Mouse (Mus musculus): Measurements from ENCODE around the gene Teddm2. TPM values are rescaled to one million over a fixed set of nuclear protein-coding genes. Genes with fewer than 3 reads are reported as not detected.
A peak's percentile ranks its signal among the peaks of the same experiment; 100 is the strongest.
"Not testable (repeated sequence)": the region's sequence is repeated elsewhere in the genome, so short reads cannot be mapped to it uniquely, and the experiment has no call there.

Gene Teddm2
- polyA plus RNA-seq, 1 experiment from 2014 or later = 0.86 TPM

DNA sequence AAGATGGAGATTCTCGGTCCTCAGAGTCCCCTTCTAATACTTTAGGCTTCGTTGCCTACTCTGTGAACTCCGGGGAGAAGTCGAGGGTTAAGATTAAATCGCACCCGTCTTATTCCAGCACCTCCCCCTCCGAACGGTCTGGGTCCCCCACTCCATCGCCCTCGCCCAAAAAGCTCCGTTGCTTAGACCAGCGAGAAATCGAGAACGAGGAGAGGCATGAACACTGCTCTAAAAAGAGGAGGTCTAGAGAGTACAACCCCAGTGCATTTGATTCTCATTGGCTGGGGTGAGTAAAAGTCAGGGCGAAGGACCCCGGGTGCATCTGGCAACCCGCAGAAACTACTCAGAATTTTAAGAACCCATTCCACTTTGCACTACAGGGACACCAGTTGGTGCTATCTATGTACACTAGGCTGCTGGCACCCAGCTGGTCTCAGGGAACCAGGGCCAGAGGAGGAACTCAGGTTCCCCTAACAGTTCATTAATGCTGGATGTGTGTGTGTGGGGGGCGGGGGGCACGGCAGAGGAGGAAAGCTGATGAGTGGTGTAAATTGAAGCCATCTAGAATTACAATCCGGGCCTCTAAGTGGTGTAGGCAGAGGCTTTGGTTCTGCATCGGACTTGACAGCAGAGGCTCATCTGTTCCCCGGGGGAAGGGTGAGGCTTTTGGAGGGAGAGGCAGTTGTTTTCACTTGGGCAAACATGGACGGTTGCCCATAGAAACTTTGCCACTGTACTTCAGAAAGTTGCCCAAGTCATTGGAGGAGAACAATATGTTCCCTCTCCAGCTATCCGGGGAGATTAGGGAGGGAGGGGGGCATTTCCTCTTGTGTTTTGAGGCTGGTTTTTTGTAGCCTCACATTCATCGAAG, 1.1 kb upstream of the Teddm2 start:
- WGBS = 2% methylated on average over 25 of the region's 25 CpGs
- H3K36me3 ChIP-seq = peaks cover 34% of the 10 kb centered on the region
- no peak for ATAC-seq (ENCODE audit: insufficient number of reproducible peaks, insufficient read depth, low FRiP score, low TSS enrichment)
- H3K4me2 ChIP-seq (replicated peaks) = peak overlapping the region; percentile 80
- peak overlapping the region; percentile 83 for H3K4me3 ChIP-seq
- H3K27me3 ChIP-seq = no peaks in the 10 kb centered on the region
- H3K9ac ChIP-seq = peak overlapping the region; percentile 80
- peaks cover 11% of the 10 kb centered on the region; the same call in 1 of the 2 replicates for H3K4me1 ChIP-seq
- H3K9me3 ChIP-seq = no peaks in the 10 kb centered on the region
- H3K27ac ChIP-seq = peak overlapping the region; percentile 98

DNA sequence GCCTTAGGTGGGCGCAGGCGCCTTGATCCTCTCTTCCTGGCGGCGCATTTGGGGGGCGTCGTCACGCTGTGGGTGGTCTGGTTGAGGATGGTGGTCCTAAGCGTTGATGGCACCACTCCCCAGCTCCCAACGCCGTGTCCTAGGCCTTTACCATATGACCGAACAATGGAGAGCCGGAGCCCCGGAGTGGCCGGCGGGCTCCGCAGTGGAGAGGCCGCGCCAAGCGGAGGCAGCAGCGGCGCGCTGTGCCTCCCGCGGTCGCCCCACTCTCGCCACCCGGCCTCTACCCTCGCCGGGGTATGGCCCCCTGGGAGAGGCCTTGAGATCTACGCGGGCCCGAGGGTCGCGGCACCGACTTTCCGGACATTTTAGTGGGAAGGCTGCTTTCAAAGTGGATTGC, 353 bp upstream of the Teddm2 start:
- H3K4me3 ChIP-seq = peak overlapping the region; percentile 83
- H3K36me3 ChIP-seq = peaks cover 26% of the 10 kb centered on the region
- under 1% methylated on average over 35 of the region's 36 CpGs for WGBS
- ATAC-seq (ENCODE audit: insufficient number of reproducible peaks, insufficient read depth, low FRiP score, low TSS enrichment) = peak; percentile 9
- H3K4me2 ChIP-seq (replicated peaks) = peak overlapping the region; percentile 80
- peak overlapping the region; percentile 98 for H3K27ac ChIP-seq
- H3K4me1 ChIP-seq = peaks cover 11% of the 10 kb centered on the region; the same call in 1 of the 2 replicates
- H3K27me3 ChIP-seq = no peaks in the 10 kb centered on the region
- H3K9me3 ChIP-seq = no peaks in the 10 kb centered on the region
- H3K9ac ChIP-seq = peak overlapping the region; percentile 80

DNA sequence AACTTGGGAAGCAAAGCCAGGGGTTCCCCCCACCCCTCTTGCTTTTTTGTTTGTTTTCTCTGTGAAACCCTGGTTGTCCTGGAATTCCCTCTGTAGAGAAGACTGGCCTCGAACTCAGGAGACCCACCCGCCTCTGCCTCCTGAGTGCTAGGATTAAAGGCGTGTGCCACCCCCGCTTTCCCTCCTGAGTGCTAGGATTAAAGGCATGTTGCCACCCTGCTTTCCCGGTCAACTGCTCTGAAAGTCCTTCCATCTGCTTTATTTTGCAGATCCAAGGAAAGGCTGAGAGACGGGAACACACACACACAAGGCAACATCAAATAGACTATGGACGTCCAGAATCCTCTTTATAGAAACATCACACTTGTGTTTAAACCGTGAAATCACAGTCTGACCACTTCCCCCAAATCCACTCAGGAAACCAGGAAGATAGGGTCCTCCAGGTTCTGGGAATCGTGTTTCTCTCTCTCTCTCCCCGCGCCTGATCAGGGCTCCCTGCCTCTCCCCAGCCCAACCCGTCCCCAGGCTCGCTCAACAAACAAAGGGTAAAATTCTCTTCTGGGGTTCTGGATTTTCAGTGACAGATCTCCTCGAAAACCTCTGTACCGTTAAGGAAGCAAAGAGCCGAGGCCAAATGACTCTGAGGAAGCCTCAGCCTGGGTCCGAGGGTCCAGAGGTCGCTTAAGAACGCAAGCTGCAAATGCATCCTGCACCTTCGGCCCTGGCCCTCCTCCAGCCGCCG, 868 bp downstream of the Teddm2 start:
- 0 out of 2 replicates have a peak, but pooled peaks have one; percentile 13 for ATAC-seq (ENCODE audit: insufficient number of reproducible peaks, insufficient read depth, low FRiP score, low TSS enrichment)
- H3K9ac ChIP-seq = peak overlapping the region; percentile 80

DNA sequence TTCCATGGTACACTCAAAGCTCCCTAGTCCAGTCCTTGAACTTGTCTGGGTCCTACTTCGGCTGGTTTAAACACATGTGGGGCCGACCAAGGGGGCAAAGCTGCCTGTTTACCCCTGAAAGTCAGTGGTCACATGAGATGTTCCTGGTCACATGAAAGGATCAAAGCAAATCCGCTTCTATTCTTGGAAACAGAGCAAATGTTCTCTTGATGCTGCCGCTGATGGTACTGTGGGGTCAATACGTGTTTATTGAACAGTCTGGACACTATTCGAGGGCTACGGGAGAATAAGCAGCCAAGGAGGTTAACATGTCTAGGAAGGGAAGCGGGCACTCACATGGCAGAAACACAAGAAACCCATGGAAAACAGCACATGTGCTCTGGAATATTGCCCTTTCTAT, 2.8 kb downstream of the Teddm2 start:
- H3K4me2 ChIP-seq (replicated peaks) = no peak overlapping the region
- WGBS = 83% methylated on average over 8 of the region's 8 CpGs
- H3K36me3 ChIP-seq = no peaks in the 10 kb centered on the region
- no peak for ATAC-seq (ENCODE audit: insufficient number of reproducible peaks, insufficient read depth, low FRiP score, low TSS enrichment)
- H3K27me3 ChIP-seq = no peaks in the 10 kb centered on the region
- H3K27ac ChIP-seq = no peak overlapping the region
- peaks cover 11% of the 10 kb centered on the region; the same call in 1 of the 2 replicates for H3K4me1 ChIP-seq
- H3K9ac ChIP-seq = no peak overlapping the region
- H3K9me3 ChIP-seq = no peaks in the 10 kb centered on the region
- H3K4me3 ChIP-seq = no peak overlapping the region

More for the DNA sequence above, 868 bp downstream of the Teddm2 start:
- Histone ChIP-seq H3K9me3 (no peaks in the 10 kb centered on the region), H3K27ac (peak overlapping the region; percentile 98), H3K4me3 (peak overlapping the region; percentile 83), H3K4me2 (replicated peaks) (peak overlapping the region; percentile 80), H3K27me3 (no peaks in the 10 kb centered on the region), H3K36me3 (peaks cover 14% of the 10 kb centered on the region), H3K4me1 (peaks cover 11% of the 10 kb centered on the region; the same call in 1 of the 2 replicates)
- 18% methylated on average over 22 of the region's 22 CpGs for WGBS

DNA sequence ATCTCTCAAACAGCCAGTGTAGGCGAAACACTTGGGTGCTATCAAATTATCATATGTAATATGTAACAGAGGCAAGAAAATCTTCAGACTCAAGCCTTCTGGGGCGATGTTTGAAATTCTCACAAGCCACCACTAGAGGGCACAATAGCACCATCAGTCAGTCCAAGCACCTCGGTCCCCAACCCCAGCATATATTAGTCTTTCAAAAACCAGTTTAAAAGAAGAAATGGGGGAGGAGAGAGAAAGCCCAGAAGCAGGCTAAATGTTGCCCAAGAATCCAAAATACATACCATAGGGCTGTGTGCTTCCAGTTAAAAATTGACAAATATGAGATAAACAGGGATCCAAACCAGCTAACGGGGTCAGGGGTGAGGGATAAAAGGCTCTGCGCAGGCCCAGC, 5.0 kb downstream of the Teddm2 start:
- no peaks in the 10 kb centered on the region for H3K36me3 ChIP-seq
- H3K4me3 ChIP-seq = no peak overlapping the region
- WGBS = 34% methylated on average over 5 of the region's 5 CpGs

DNA sequence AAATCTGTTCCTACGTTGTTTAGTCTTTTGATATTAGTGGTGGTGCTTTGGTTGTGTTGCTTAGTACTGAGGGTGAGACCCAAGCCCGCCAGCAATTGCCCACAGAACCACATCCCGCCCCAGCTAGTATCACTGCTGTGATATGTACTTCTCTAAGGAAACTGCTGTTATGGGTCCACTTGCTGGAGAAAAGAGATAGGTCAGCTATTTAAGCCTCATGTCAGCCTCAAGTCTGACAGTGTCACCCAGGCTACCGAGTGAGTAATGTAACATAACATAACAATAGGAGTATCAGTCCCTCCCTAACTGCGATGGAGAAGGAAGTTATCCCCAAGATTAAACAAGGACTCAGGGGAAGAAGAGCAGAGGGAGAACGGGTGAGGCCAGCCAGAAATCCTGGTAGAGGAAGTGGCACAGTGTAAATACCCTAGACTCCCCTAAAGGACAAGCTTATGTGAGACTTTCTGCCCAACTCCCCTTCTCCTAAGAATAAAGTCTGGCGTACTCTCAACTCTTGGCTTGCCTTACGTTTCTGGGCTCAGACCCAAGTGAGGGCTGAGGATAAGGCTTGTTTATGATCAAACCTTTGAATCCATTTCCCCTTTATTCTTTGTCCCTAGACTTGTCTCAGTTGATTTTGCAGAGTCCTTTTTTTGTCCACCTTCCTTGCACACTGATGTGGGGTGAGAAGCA, 5.7 kb downstream of the Teddm2 start:
- no peaks in the 10 kb centered on the region for H3K36me3 ChIP-seq
- H3K27ac ChIP-seq = no peak overlapping the region
- H3K9ac ChIP-seq = no peak overlapping the region
- ATAC-seq (ENCODE audit: insufficient number of reproducible peaks, insufficient read depth, low FRiP score, low TSS enrichment) = no peak
- 69% methylated on average over 8 of the region's 8 CpGs for WGBS
- H3K27me3 ChIP-seq = no peaks in the 10 kb centered on the region
- no peak overlapping the region for H3K4me3 ChIP-seq
- H3K4me1 ChIP-seq = no peaks in the 10 kb centered on the region
- H3K9me3 ChIP-seq = no peaks in the 10 kb centered on the region
- no peak overlapping the region for H3K4me2 ChIP-seq (replicated peaks)

More for the DNA sequence above, 5.0 kb downstream of the Teddm2 start:
- no peak for ATAC-seq (ENCODE audit: insufficient number of reproducible peaks, insufficient read depth, low FRiP score, low TSS enrichment)
- no peak overlapping the region for H3K4me2 ChIP-seq (replicated peaks)
- H3K4me1 ChIP-seq = no peaks in the 10 kb centered on the region
- no peak overlapping the region for H3K27ac ChIP-seq
- H3K9ac ChIP-seq = no peak overlapping the region
- H3K27me3 ChIP-seq = no peaks in the 10 kb centered on the region
- H3K9me3 ChIP-seq = no peaks in the 10 kb centered on the region

DNA sequence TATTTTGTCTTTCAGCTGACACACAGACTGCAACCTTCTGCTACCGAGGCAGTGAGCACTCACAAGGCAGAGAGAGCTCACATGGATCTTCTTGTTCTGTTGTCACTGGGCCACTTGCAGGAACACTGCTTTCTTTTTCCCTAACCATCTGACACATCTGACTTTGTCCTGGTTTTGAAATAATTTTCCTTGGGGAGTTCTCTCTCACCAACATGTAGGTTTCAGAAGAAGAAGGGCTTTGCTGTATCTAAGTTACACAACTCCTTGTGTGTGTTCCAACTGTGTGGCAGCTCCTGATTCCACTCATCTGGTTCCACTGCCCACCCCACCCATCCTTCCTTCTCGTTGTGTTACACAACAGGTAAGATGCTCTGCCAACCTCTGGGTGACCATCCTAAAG, 6.3 kb downstream of the Teddm2 start:
- H3K9ac ChIP-seq = no peak overlapping the region
- H3K4me1 ChIP-seq = no peaks in the 10 kb centered on the region
- no peaks in the 10 kb centered on the region for H3K9me3 ChIP-seq
- H3K36me3 ChIP-seq = no peaks in the 10 kb centered on the region
- 42% methylated on average over 2 of the region's 2 CpGs for WGBS
- no peaks in the 10 kb centered on the region for H3K27me3 ChIP-seq
- H3K4me3 ChIP-seq = no peak overlapping the region
- no peak overlapping the region for H3K4me2 ChIP-seq (replicated peaks)
- H3K27ac ChIP-seq = no peak overlapping the region
- no peak for ATAC-seq (ENCODE audit: insufficient number of reproducible peaks, insufficient read depth, low FRiP score, low TSS enrichment)

DNA sequence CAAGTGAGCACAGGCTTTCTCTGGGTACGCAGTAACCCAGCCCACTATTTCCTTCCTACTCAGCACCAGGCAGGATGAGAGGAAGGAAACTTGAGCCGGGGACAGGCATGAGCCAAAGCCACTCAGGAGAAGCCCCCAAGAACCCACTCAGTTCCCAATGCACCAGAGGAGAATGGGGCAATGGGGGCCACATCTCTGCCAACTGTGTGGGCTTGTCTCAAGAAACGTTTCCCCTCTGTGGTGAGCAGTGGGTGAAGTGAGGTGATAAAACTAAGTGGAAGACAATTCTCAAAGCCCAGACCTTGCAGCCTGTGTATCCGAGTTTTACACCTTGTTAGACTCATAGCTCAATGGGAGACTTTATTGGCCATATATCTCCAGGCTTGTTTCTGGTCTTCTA, 8.6 kb downstream of the Teddm2 start, which contains the start of gene Teddm1a:
Teddm1a (plus strand) TSS at position 301 of the 400 bp plus-strand sequence.
- 63% methylated on average over 4 of the region's 4 CpGs for WGBS

DNA sequence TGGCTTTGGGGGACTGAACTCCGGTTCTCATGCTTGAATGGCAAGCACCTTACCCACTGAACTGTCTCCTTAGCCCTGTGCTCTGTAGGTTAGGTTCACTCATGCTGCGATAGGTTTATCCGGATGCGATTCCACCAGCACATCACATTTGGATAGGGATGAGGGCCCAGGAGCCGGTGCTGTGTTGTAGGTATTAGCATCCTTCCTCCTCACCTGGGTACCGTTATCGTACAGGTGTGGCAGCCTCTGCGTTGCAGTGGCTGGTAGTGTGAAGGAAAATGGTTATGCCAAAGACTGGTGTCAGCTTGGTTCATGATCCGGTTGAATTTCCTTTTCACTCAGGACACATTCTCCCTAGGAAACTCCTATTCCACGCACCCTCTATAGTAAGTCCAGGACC, 9.9 kb downstream of the Teddm2 start:
- Histone ChIP-seq H3K4me3 (no peak overlapping the region), H3K9me3 (no peaks in the 10 kb centered on the region), H3K27me3 (no peaks in the 10 kb centered on the region), H3K27ac (no peak overlapping the region), H3K9ac (no peak overlapping the region), H3K4me2 (replicated peaks) (no peak overlapping the region), H3K36me3 (no peaks in the 10 kb centered on the region), H3K4me1 (peaks cover 6% of the 10 kb centered on the region; the same call in 1 of the 2 replicates)
- WGBS = 93% methylated on average over 10 of the region's 10 CpGs
- ATAC-seq (ENCODE audit: insufficient number of reproducible peaks, insufficient read depth, low FRiP score, low TSS enrichment) = no peak

More for the DNA sequence above, 8.6 kb downstream of the Teddm2 start, which contains the start of gene Teddm1a:
- Histone ChIP-seq H3K9ac (no peak within 1 kb of the TSS), H3K36me3 (no peaks in the 10 kb centered on the region), H3K27me3 (no peaks in the 10 kb centered on the region), H3K9me3 (no peaks in the 10 kb centered on the region), H3K4me1 (peaks cover 4% of the 10 kb centered on the region; the same call in 1 of the 2 replicates), H3K4me2 (replicated peaks) (no peak within 1 kb of the TSS), H3K4me3 (no peak within 1 kb of the TSS), H3K27ac (no peak within 1 kb of the TSS)
- no peak for ATAC-seq (ENCODE audit: insufficient number of reproducible peaks, insufficient read depth, low FRiP score, low TSS enrichment)

DNA sequence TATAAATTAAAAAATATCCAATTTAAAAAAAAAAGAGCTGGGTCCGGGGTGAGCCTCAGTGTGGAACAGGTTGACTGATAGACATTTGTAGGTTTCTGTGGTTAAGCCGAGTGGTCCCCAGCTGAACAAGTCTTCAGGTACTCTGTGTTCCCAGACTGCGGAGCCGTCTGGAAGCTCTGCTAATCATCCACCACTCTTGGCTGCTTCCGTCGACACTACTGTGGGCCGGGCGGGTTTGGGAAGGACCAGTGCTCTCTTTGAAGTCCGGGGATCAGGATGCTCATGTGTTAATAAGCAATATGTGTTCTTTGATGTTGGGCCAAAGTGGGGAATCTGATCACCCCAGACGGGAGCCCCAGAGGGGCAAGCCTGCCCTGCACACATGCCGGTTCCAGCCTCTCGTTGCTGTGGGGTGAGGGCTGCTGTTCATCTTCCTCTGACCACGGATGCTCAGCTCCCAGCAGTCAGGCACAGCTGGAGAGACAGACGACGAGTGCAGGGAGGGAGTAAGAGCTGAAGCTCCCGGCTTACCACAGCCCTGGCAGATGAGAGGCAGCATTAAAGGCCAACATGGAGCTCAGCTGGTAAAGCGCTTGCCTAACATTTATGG, 13.9 kb downstream of the Teddm2 start:
- Histone ChIP-seq H3K4me3 (no peak overlapping the region), H3K9me3 (no peaks in the 10 kb centered on the region), H3K4me1 (peaks cover 6% of the 10 kb centered on the region; the same call in 1 of the 2 replicates), H3K36me3 (no peaks in the 10 kb centered on the region), H3K27ac (no peak overlapping the region), H3K4me2 (replicated peaks) (no peak overlapping the region), H3K9ac (no peak overlapping the region), H3K27me3 (no peaks in the 10 kb centered on the region)
- 27% methylated on average over 17 of the region's 17 CpGs for WGBS
- no peak; the same call in 1 of the 2 replicates for ATAC-seq (ENCODE audit: insufficient number of reproducible peaks, insufficient read depth, low FRiP score, low TSS enrichment)

DNA sequence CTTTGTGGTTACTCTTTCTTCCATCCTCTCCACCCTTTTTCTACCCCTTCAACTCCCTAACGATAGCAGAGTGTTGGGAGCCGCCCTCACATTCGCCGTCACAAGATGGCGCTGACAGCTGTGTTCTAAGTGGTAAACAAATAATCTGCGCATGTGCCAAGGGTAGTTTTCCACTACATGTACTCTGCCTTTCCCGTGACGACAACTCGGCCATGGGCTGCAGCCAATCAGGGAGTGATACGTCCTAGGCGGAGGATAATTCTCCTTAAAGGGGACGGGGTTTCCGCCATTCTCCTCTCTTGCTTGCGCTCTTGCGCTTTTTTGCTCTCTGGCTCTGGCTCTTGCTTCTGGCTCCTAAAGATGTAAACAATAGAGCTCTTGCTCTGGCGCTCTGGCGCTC, 19.6 kb downstream of the Teddm2 start:
- not testable (repeated sequence) for H3K27me3 ChIP-seq; H3K36me3 ChIP-seq; H3K4me3 ChIP-seq; H3K9ac ChIP-seq; H3K4me2 ChIP-seq (replicated peaks); ATAC-seq (ENCODE audit: insufficient number of reproducible peaks, insufficient read depth, low FRiP score, low TSS enrichment); H3K27ac ChIP-seq; H3K4me1 ChIP-seq; H3K9me3 ChIP-seq
- 95% methylated on average over 17 of the region's 17 CpGs for WGBS

All from embryonic facial prominence, embryonic 12.5 days (tissue).